Mouse (Mus musculus) neural tube, embryonic 13.5 days (tissue): ENCODE data around the gene Spag9. TPM values are rescaled to one million over a fixed set of nuclear protein-coding genes. Genes with fewer than 3 reads are reported as not detected.
A peak's percentile ranks its signal among the peaks of the same experiment; 100 is the strongest.

Source experiments
- ATAC-seq: fragments of 200-750 bp; cut with Nextera tagmentation; 2 replicates; pipeline ENCODE4 v1.8.0; 2017; ENCODE audit warnings: low read depth, mild to moderate bottlenecking, moderate TSS enrichment, moderate library complexity
- H3K27ac ChIP-seq: fragments of 300-500 bp; sonication (generic); replicated peaks from 2 replicates; pipeline ENCODE4 v1.5.1; 2015; ENCODE audit warnings: moderate library complexity, mild to moderate bottlenecking, inconsistent platforms
- H3K27me3 ChIP-seq: fragments of 300-500 bp; sonication (generic); 2 replicates; pipeline ENCODE4 v1.6.1; 2015; ENCODE audit warnings: mild to moderate bottlenecking, inconsistent platforms
- H3K36me3 ChIP-seq: fragments of 300-500 bp; sonication (generic); 2 replicates; pipeline ENCODE4 v1.6.1; 2015; ENCODE audit warnings: mild to moderate bottlenecking, inconsistent platforms
- H3K4me1 ChIP-seq: fragments of 300-500 bp; sonication (generic); replicated peaks from 2 replicates; pipeline ENCODE4 v1.6.1; 2015; ENCODE audit warnings: inconsistent platforms
- H3K4me2 ChIP-seq: fragments of 300-500 bp; sonication (generic); 2 replicates; pipeline ENCODE4 v1.6.1; 2015; ENCODE audit warnings: inconsistent platforms, mild to moderate bottlenecking, moderate library complexity
- H3K4me3 ChIP-seq: fragments of 300-500 bp; sonication (generic); 2 replicates; pipeline ENCODE4 v1.5.1; 2015; ENCODE audit warnings: mild to moderate bottlenecking, inconsistent platforms
- H3K9ac ChIP-seq: fragments of 300-500 bp; sonication (generic); 2 replicates; pipeline ENCODE4 v1.6.1; 2015; ENCODE audit warnings: moderate library complexity, mild to moderate bottlenecking, inconsistent platforms
- H3K9me3 ChIP-seq: fragments of 300-500 bp; sonication (generic); 2 replicates; pipeline ENCODE4 v1.6.1; 2016; ENCODE audit warnings: inconsistent platforms
- WGBS: fragments of 180-500 bp; shearing (Covaris S2); methylation state at CpG from one replicate; pipeline ENCODE4 v1.1.7; 2015; 5-methylcytosine and 5-hydroxymethylcytosine counted together
- polyA plus RNA-seq: library from polyadenylated mRNA; unstranded; fragments of >200 nt; fragmentation: Nextera tagmentation; extraction: Ambion mirVana; gene quantifications from 2 replicates; pipeline ENCODE4 v1.2.1, GENCODE M21; 2015

Gene Spag9
- polyA plus RNA-seq, 1 experiment from 2014 or later = 82.4 TPM

- 42% methylated on average over 24 of the region's 24 CpGs for WGBS
- Histone ChIP-seq H3K9ac (no peak overlapping the region), H3K36me3 (no peaks in the 10 kb centered on the region), H3K4me2 (no peak overlapping the region), H3K4me3 (no peak overlapping the region), H3K9me3 (no peaks in the 10 kb centered on the region), H3K4me1 (peaks cover 37% of the 10 kb centered on the region), H3K27me3 (no peaks in the 10 kb centered on the region), H3K27ac (no peak overlapping the region)
- no peak for ATAC-seq
Measured at GRCm38 (mm10) chr11:94138411-94139231, 142.7 kb downstream of the Spag9 start.

GRCm38 (mm10) chr11:94139232-94139620 lies 143.3 kb downstream of the Spag9 start:
- Histone ChIP-seq H3K27me3 (no peaks in the 10 kb centered on the region), H3K36me3 (no peaks in the 10 kb centered on the region), H3K9ac (no peak overlapping the region), H3K27ac (no peak overlapping the region), H3K9me3 (no peaks in the 10 kb centered on the region), H3K4me3 (no peak overlapping the region), H3K4me2 (no peak overlapping the region), H3K4me1 (peaks cover 31% of the 10 kb centered on the region)
- ATAC-seq = no peak
- WGBS = 88% methylated on average over 5 of the region's 5 CpGs

GRCm38 (mm10) chr11:94140540-94140939 lies 144.6 kb downstream of the Spag9 start:
- Histone ChIP-seq H3K27ac (no peak overlapping the region), H3K36me3 (no peaks in the 10 kb centered on the region), H3K4me1 (peaks cover 33% of the 10 kb centered on the region), H3K4me2 (no peak overlapping the region), H3K4me3 (no peak overlapping the region), H3K27me3 (no peaks in the 10 kb centered on the region), H3K9ac (no peak overlapping the region), H3K9me3 (no peaks in the 10 kb centered on the region)
- no peak for ATAC-seq
- WGBS = 67% methylated on average over 3 of the region's 3 CpGs

GRCm38 (mm10) chr11:94141564-94141963 lies 145.7 kb downstream of the Spag9 start:
- H3K4me1 ChIP-seq = peaks cover 36% of the 10 kb centered on the region
- no peaks in the 10 kb centered on the region for H3K36me3 ChIP-seq
- H3K27ac ChIP-seq = no peak overlapping the region
- 54% methylated on average over 3 of the region's 3 CpGs for WGBS
- H3K27me3 ChIP-seq = no peaks in the 10 kb centered on the region
- H3K9me3 ChIP-seq = no peaks in the 10 kb centered on the region
- no peak overlapping the region for H3K9ac ChIP-seq
- no peak overlapping the region for H3K4me2 ChIP-seq
- ATAC-seq = no peak
- H3K4me3 ChIP-seq = no peak overlapping the region

- Histone ChIP-seq H3K4me2 (no peak overlapping the region), H3K9me3 (no peaks in the 10 kb centered on the region), H3K27me3 (no peaks in the 10 kb centered on the region), H3K9ac (no peak overlapping the region), H3K4me3 (no peak overlapping the region), H3K36me3 (no peaks in the 10 kb centered on the region), H3K4me1 (peaks cover 23% of the 10 kb centered on the region), H3K27ac (no peak overlapping the region)
- no peak for ATAC-seq
- WGBS = 68% methylated on average over 2 of the region's 2 CpGs
Measured at GRCm38 (mm10) chr11:94143336-94143735, 147.4 kb downstream of the Spag9 start.

GRCm38 (mm10) chr11:94144771-94145539 lies 149.1 kb downstream of the Spag9 start:
- H3K4me3 ChIP-seq = no peak overlapping the region
- H3K9me3 ChIP-seq = no peaks in the 10 kb centered on the region
- no peaks in the 10 kb centered on the region for H3K36me3 ChIP-seq
- no peaks in the 10 kb centered on the region for H3K27me3 ChIP-seq
- WGBS = 73% methylated on average over 11 of the region's 11 CpGs
- H3K4me1 ChIP-seq = peaks cover 31% of the 10 kb centered on the region
- no peak for ATAC-seq
- no peak overlapping the region for H3K4me2 ChIP-seq
- H3K9ac ChIP-seq = peak overlapping the region; percentile 27; the same call in 1 of the 2 replicates
- peak overlapping the region; percentile 85 for H3K27ac ChIP-seq

- H3K4me2 ChIP-seq = no peak overlapping the region
- H3K27ac ChIP-seq = peak overlapping the region; percentile 85
- H3K4me3 ChIP-seq = no peak overlapping the region
- no peak overlapping the region for H3K9ac ChIP-seq
- H3K4me1 ChIP-seq = peaks cover 43% of the 10 kb centered on the region
- H3K27me3 ChIP-seq = no peaks in the 10 kb centered on the region
- WGBS = 95% methylated on average over 14 of the region's 14 CpGs
- H3K9me3 ChIP-seq = no peaks in the 10 kb centered on the region
- no peak for ATAC-seq
- no peaks in the 10 kb centered on the region for H3K36me3 ChIP-seq
Measured at GRCm38 (mm10) chr11:94146049-94146605, 150.2 kb downstream of the Spag9 start.

GRCm38 (mm10) chr11:94146733-94147485 lies 151.0 kb downstream of the Spag9 start:
- no peak overlapping the region for H3K4me3 ChIP-seq
- peaks cover 44% of the 10 kb centered on the region for H3K4me1 ChIP-seq
- H3K36me3 ChIP-seq = no peaks in the 10 kb centered on the region
- no peaks in the 10 kb centered on the region for H3K27me3 ChIP-seq
- H3K9me3 ChIP-seq = no peaks in the 10 kb centered on the region
- H3K27ac ChIP-seq = no peak overlapping the region
- H3K4me2 ChIP-seq = no peak overlapping the region
- no peak overlapping the region for H3K9ac ChIP-seq
- ATAC-seq = no peak
- WGBS = 73% methylated on average over 11 of the region's 11 CpGs

- no peaks in the 10 kb centered on the region for H3K9me3 ChIP-seq
- ATAC-seq = no peak
- no peak overlapping the region for H3K9ac ChIP-seq
- no peak overlapping the region for H3K4me3 ChIP-seq
- no peaks in the 10 kb centered on the region for H3K36me3 ChIP-seq
- H3K27ac ChIP-seq = peak overlapping the region; percentile 13; the same call in 1 of the 2 replicates
- peak overlapping the region; percentile 80 for H3K4me2 ChIP-seq
- peaks cover 44% of the 10 kb centered on the region for H3K4me1 ChIP-seq
- H3K27me3 ChIP-seq = no peaks in the 10 kb centered on the region
- 52% methylated on average over 12 of the region's 12 CpGs for WGBS
Measured at GRCm38 (mm10) chr11:94148105-94148696, 152.3 kb downstream of the Spag9 start.

- H3K27ac ChIP-seq = peak overlapping the region; percentile 93
- H3K4me2 ChIP-seq = peak overlapping the region; percentile 80
- peaks cover 44% of the 10 kb centered on the region for H3K4me1 ChIP-seq
- H3K4me3 ChIP-seq = peak overlapping the region; percentile 45
- H3K9ac ChIP-seq = peak overlapping the region; percentile 80
- peak; percentile 61 for ATAC-seq
- no peaks in the 10 kb centered on the region for H3K36me3 ChIP-seq
- H3K9me3 ChIP-seq = no peaks in the 10 kb centered on the region
- H3K27me3 ChIP-seq = no peaks in the 10 kb centered on the region
- WGBS = under 1% methylated on average over 46 of the region's 46 CpGs
Measured at GRCm38 (mm10) chr11:94148931-94149491, 153.1 kb downstream of the Spag9 start.
